Mouse (Mus musculus) liver, postnatal 0 days (tissue): ENCODE measurements around the gene Slc38a4.

Experiments used
- CTCF ChIP-seq: sonication (generic); IDR thresholded peaks from 2 replicates; pipeline ENCODE4 v1.5.1; 2016; ENCODE audit warnings: antibody characterized with exemption, low read depth
- EP300 ChIP-seq: IDR thresholded peaks from 2 replicates; pipeline ENCODE4 v1.6.1; 2016; ENCODE audit warnings: antibody characterized with exemption, low read depth, mild to moderate bottlenecking

GRCm38 (mm10) chr15:97017195-97017594 is 38.6 kb downstream of the Slc38a4 start:
- TF ChIP-seq CTCF = no peak
- TF ChIP-seq EP300 = no peak
